Comparison of ENCODE assay signal across 8 mouse cellular contexts in the genomic region with DNA sequence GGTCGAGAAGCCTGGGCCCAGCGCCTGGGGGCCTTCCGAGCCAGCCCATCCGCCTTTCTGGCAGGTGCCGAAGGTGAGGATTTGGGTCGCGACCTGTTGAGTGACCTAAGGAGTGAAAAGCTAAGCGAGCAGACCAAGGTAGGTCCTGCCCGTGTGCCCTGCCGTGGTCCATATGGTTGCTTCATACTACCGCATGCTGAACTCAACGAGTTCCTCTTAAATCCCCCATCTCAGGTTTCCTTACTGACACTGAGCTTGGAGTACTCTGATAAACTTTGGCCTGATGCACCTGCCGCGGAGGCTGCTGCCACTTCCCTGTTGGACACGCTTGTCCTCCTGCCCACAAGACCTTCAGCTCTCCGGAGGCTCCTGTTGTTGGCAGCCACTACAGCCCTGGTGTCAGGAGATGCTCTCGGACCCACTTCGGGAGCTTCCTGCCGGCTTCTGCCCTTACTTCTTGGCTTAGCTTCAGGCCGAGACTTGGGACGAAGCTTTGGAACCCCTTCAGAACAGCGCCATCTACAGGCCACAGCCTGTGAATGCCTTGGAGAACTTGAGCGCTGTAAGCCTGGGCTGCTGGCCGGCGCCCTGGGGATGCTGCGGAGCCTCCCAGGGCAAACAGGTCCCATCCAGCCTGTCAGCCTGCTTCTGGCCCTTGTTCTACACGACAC. TPM values are rescaled to one million over a fixed set of nuclear protein-coding genes. Genes with fewer than 3 reads are reported as not detected.
DNase-seq lines count a peak whose midpoint lies in the region; ATAC-seq and TF ChIP-seq lines count a peak whose summit lies in the region.

No protein-coding gene starts in this region.

- peak overlapping the region; percentile 98 for H3K27ac ChIP-seq in MEL (ENCODE audit: control insufficient read depth, low read depth, low read length)
- no peak overlapping the region for H3K27ac ChIP-seq in forebrain, embryonic 16.5 days (ENCODE audit: low read length)
- peak overlapping the region; percentile 89 for H3K27ac ChIP-seq in lung, embryonic 14.5 days (ENCODE audit: low read depth)

- no peak for TF ChIP-seq EP300 in MEL (IDR thresholded peaks at IDR 0.05; ENCODE audit: low read depth in 1 of 2, low read length in 2 of 2)

- ATAC-seq in forebrain, embryonic 16.5 days, result peak; percentile 8; the same call in 1 of the 2 replicates
- peak; percentile 22 for ATAC-seq in lung, embryonic 14.5 days (ENCODE audit: insufficient read depth)
- peak; percentile 40 for ATAC-seq in neutrophil, adult 5-6 weeks (ENCODE audit: extremely low read depth, insufficient number of reproducible peaks, low FRiP score, poor library complexity, severe bottlenecking)

- DNase-seq in MEL (ENCODE audit: low read depth, low spot score), result peak; percentile 95
- DNase-seq in cerebellum, adult 18-20 months, result peak; percentile 86 to 90
- peak; percentile 89 for DNase-seq in heart, postnatal 4 days
- DNase-seq in layer of hippocampus, adult 8-10 months (ENCODE audit: low spot score in 2 of 2), result peak; percentile 48 to 81
- peak; percentile 95 for DNase-seq in lung, embryonic 14.5 days
- DNase-seq in testis, postnatal 14 days (ENCODE audit: low spot score), result peak; percentile 84

- TF ChIP-seq POLR2A in MEL (IDR thresholded peaks at IDR 0.05; ENCODE audit: control insufficient read depth in 1 of 2, insufficient read depth in 1 of 2, low read depth in 1 of 2, low read length in 2 of 2, poor library complexity in 1 of 2), result no peak; a peak in 1 of 4 replicates

- 6% methylated on average over 27 of the region's 27 CpGs for WGBS in forebrain, embryonic 16.5 days
- WGBS in lung, embryonic 14.5 days, result 6% methylated on average over 27 of the region's 27 CpGs

- peak overlapping the region; percentile 84 to 95 for H3K4me3 ChIP-seq in MEL (ENCODE audit: control insufficient read depth in 1 of 2, insufficient read depth in 1 of 2, low read depth in 2 of 2, low read length in 2 of 2)
- peak overlapping the region; percentile 86 for H3K4me3 ChIP-seq in forebrain, embryonic 16.5 days (replicated peaks; ENCODE audit: low read length)
- H3K4me3 ChIP-seq in lung, embryonic 14.5 days (ENCODE audit: low read depth, low read length), result peak overlapping the region; percentile 71

- TF ChIP-seq RAD21 in MEL (IDR thresholded peaks at IDR 0.05; ENCODE audit: low read depth, low read length), result peak; percentile 42

- H3K4me1 ChIP-seq in MEL (ENCODE audit: control insufficient read depth in 1 of 2, insufficient read depth in 2 of 2, low read length in 2 of 2), result peaks cover 0 to 8% of the 10 kb centered on the region in 2 experiments; a peak in 2 of 4 replicates
- H3K4me1 ChIP-seq in forebrain, embryonic 16.5 days (replicated peaks; ENCODE audit: control insufficient read depth, insufficient read depth, low read length), result peaks cover 16% of the 10 kb centered on the region
- H3K4me1 ChIP-seq in lung, embryonic 14.5 days (ENCODE audit: insufficient read depth), result peaks cover 4% of the 10 kb centered on the region

- H3K4me2 ChIP-seq in forebrain, embryonic 16.5 days (ENCODE audit: low read length), result peak overlapping the region; percentile 96
- H3K4me2 ChIP-seq in lung, embryonic 14.5 days, result peak overlapping the region; percentile 95

- peaks cover 0 to 2% of the 10 kb centered on the region in 2 experiments; a peak in 3 of 4 replicates for H3K36me3 ChIP-seq in MEL (ENCODE audit: control insufficient read depth in 1 of 2, insufficient read depth in 2 of 2, low read length in 2 of 2)
- no peaks in the 10 kb centered on the region for H3K36me3 ChIP-seq in forebrain, embryonic 16.5 days (ENCODE audit: control insufficient read depth, insufficient read depth)
- peaks cover 14% of the 10 kb centered on the region; the same call in 1 of the 2 replicates for H3K36me3 ChIP-seq in lung, embryonic 14.5 days (ENCODE audit: insufficient read depth)

- peak overlapping the region; percentile 98 for H3K9ac ChIP-seq in MEL (ENCODE audit: control insufficient read depth, low read depth, low read length, poor library complexity, severe bottlenecking)
- peak overlapping the region; percentile 78 for H3K9ac ChIP-seq in forebrain, embryonic 16.5 days (replicated peaks; ENCODE audit: low read depth, low read length)
- peak overlapping the region; percentile 68 for H3K9ac ChIP-seq in lung, embryonic 14.5 days

- H3K79me2 ChIP-seq in MEL (ENCODE audit: control insufficient read depth, insufficient read depth, low read length, poor library complexity), result peaks cover 13% of the 10 kb centered on the region

- TF ChIP-seq CTCF in MEL (IDR thresholded peaks at IDR 0.05 in 2 of 3, conservative IDR thresholded peaks at IDR 0.05 in 1 of 3; ENCODE audit: control insufficient read depth in 1 of 3, insufficient read depth in 1 of 3, low read depth in 2 of 3, low read length in 3 of 3, poor library complexity in 1 of 3, severe bottlenecking in 1 of 3), result peak; percentile 88 to 92 (median 92)
- TF ChIP-seq CTCF in lung, embryonic 14.5 days (IDR thresholded peaks at IDR 0.05; ENCODE audit: low read depth), result peak; percentile 93

- no peaks in the 10 kb centered on the region for H3K9me3 ChIP-seq in MEL (replicated peaks; ENCODE audit: insufficient read depth, low read length)
- H3K9me3 ChIP-seq in forebrain, embryonic 16.5 days (ENCODE audit: control insufficient read depth, low read length), result no peaks in the 10 kb centered on the region
- H3K9me3 ChIP-seq in lung, embryonic 14.5 days (ENCODE audit: low read depth, low read length), result no peaks in the 10 kb centered on the region

- no peaks in the 10 kb centered on the region for H3K27me3 ChIP-seq in MEL (ENCODE audit: control insufficient read depth in 1 of 2, insufficient read depth in 2 of 2, low read length in 2 of 2)
- H3K27me3 ChIP-seq in forebrain, embryonic 16.5 days (replicated peaks; ENCODE audit: control insufficient read depth, insufficient read depth, low read length), result peaks cover 11% of the 10 kb centered on the region
- H3K27me3 ChIP-seq in lung, embryonic 14.5 days (ENCODE audit: insufficient read depth, low read length), result peaks cover 4% of the 10 kb centered on the region; the same call in 1 of the 2 replicates

TF ChIP-seq in MEL, 35 proteins besides CTCF, POLR2A, EP300 and RAD21 (continues in another document):
- TF ChIP-seq SIN3A (IDR thresholded peaks at IDR 0.05; ENCODE audit: low read length), result peak; percentile 57
- TF ChIP-seq ZKSCAN1 (IDR thresholded peaks at IDR 0.05; ENCODE audit: low read depth, low read length), result no peak
- no peak for TF ChIP-seq RCOR1 (IDR thresholded peaks at IDR 0.05; ENCODE audit: low read depth, low read length)
- no peak for TF ChIP-seq KAT2A (conservative IDR thresholded peaks at IDR 0.05; ENCODE audit: low read depth, low read length)
- peak; percentile 37; the same call in 1 of the 2 replicates for TF ChIP-seq TBP (IDR thresholded peaks at IDR 0.05; ENCODE audit: low read depth, low read length)

RNA-seq across cellular contexts. Expression of a gene that starts 0.8 kb away (rescaled TPM):
- 18.0 and 18.5 TPM in 2 replicates for total RNA-seq in MEL (2012; rRNA removed)
- polyA plus RNA-seq in MEL (2012; ENCODE audit: insufficient read depth in 1 of 2, insufficient read length in 2 of 2, low read depth in 1 of 2, low replicate concordance in 2 of 2, missing spikeins in 1 of 2), result 10 to 100 TPM in 1 of 2 experiments, not detected in 1; 28.1 TPM
- 1.9 and 2.0 TPM in 2 replicates for polyA plus RNA-seq in forebrain, embryonic 16.5 days (2015; fragmentation: Nextera tagmentation; extraction: Ambion mirVana)
- total RNA-seq in heart, postnatal 4 days (2021), result 1 to 10 TPM; 3.8 to 4.6 TPM
- total RNA-seq in layer of hippocampus, adult 8-10 months (2022), result 1 to 10 TPM; 5.8 to 8.7 (median 6.6) TPM
- 3.7 and 4.2 TPM in 2 replicates for polyA plus RNA-seq in lung, embryonic 14.5 days (2014; fragmentation: Nextera tagmentation; extraction: Ambion mirVana)
- 14.6 and 18.0 TPM in 2 replicates for total RNA-seq in neutrophil, adult 5-6 weeks (2017)

RNA-seq across cellular contexts. Expression of a gene that starts 8.2 kb away (rescaled TPM):
- not detected in 2 replicates for total RNA-seq in MEL (2012; rRNA removed)
- polyA plus RNA-seq in MEL (2012; ENCODE audit: insufficient read depth in 1 of 2, insufficient read length in 2 of 2, low read depth in 1 of 2, low replicate concordance in 2 of 2, missing spikeins in 1 of 2), result under 1 TPM in 1 of 2 experiments, not detected in 1; 0.06 TPM
- polyA plus RNA-seq in forebrain, embryonic 16.5 days (2015; fragmentation: Nextera tagmentation; extraction: Ambion mirVana), result 0.08 and 0.09 TPM in 2 replicates
- not detected for total RNA-seq in heart, postnatal 4 days (2021)
- not detected for total RNA-seq in layer of hippocampus, adult 8-10 months (2022)
- 0.89 and 1.0 TPM in 2 replicates for polyA plus RNA-seq in lung, embryonic 14.5 days (2014; fragmentation: Nextera tagmentation; extraction: Ambion mirVana)
- total RNA-seq in neutrophil, adult 5-6 weeks (2017), result 0.23 and 0.25 TPM in 2 replicates

RNA-seq across cellular contexts. Expression of a gene that starts 33.1 kb away (rescaled TPM):
- 109 and 124 TPM in 2 replicates for total RNA-seq in MEL (2012; rRNA removed)
- 100 to 1,000 TPM in 1 of 2 experiments, not detected in 1; 165 TPM for polyA plus RNA-seq in MEL (2012; ENCODE audit: insufficient read depth in 1 of 2, insufficient read length in 2 of 2, low read depth in 1 of 2, low replicate concordance in 2 of 2, missing spikeins in 1 of 2)
- polyA plus RNA-seq in forebrain, embryonic 16.5 days (2015; fragmentation: Nextera tagmentation; extraction: Ambion mirVana), result 81.0 and 86.7 TPM in 2 replicates
- total RNA-seq in heart, postnatal 4 days (2021), result 10 to 100 TPM; 92.4 to 94.5 TPM
- total RNA-seq in layer of hippocampus, adult 8-10 months (2022), result 10 to 100 TPM; 58.8 to 96.9 (median 78.2) TPM
- polyA plus RNA-seq in lung, embryonic 14.5 days (2014; fragmentation: Nextera tagmentation; extraction: Ambion mirVana), result 138 and 145 TPM in 2 replicates
- total RNA-seq in neutrophil, adult 5-6 weeks (2017), result 50.5 and 64.0 TPM in 2 replicates

RNA-seq across cellular contexts. Expression of a gene that starts 41.4 kb away (rescaled TPM):
- 51.0 and 54.5 TPM in 2 replicates for total RNA-seq in MEL (2012; rRNA removed)
- polyA plus RNA-seq in MEL (2012; ENCODE audit: insufficient read depth in 1 of 2, insufficient read length in 2 of 2, low read depth in 1 of 2, low replicate concordance in 2 of 2, missing spikeins in 1 of 2), result 10 to 100 TPM in 1 of 2 experiments, not detected in 1; 67.6 TPM
- 76.8 and 78.1 TPM in 2 replicates for polyA plus RNA-seq in forebrain, embryonic 16.5 days (2015; fragmentation: Nextera tagmentation; extraction: Ambion mirVana)
- 10 to 100 TPM; 38.3 to 49.2 TPM for total RNA-seq in heart, postnatal 4 days (2021)
- total RNA-seq in layer of hippocampus, adult 8-10 months (2022), result 100 to 1,000 TPM in 1 of 4 experiments, 10 to 100 TPM in 3; 81.5 to 105 (median 86.9) TPM
- polyA plus RNA-seq in lung, embryonic 14.5 days (2014; fragmentation: Nextera tagmentation; extraction: Ambion mirVana), result 25.5 and 33.4 TPM in 2 replicates
- 77.8 and 89.0 TPM in 2 replicates for total RNA-seq in neutrophil, adult 5-6 weeks (2017)

RNA-seq across cellular contexts. Expression of a gene that starts 58.3 kb away (rescaled TPM):
- total RNA-seq in MEL (2012; rRNA removed), result 1.3 and 1.8 TPM in 2 replicates
- polyA plus RNA-seq in MEL (2012; ENCODE audit: insufficient read depth in 1 of 2, insufficient read length in 2 of 2, low read depth in 1 of 2, low replicate concordance in 2 of 2, missing spikeins in 1 of 2), result 1 to 10 TPM in 1 of 2 experiments, not detected in 1; 2.6 TPM
- 76.1 and 87.8 TPM in 2 replicates for polyA plus RNA-seq in forebrain, embryonic 16.5 days (2015; fragmentation: Nextera tagmentation; extraction: Ambion mirVana)
- total RNA-seq in heart, postnatal 4 days (2021), result 1 to 10 TPM; 7.8 to 7.9 TPM
- total RNA-seq in layer of hippocampus, adult 8-10 months (2022), result 10 to 100 TPM; 86.8 to 95.2 (median 88.6) TPM
- polyA plus RNA-seq in lung, embryonic 14.5 days (2014; fragmentation: Nextera tagmentation; extraction: Ambion mirVana), result 6.0 and 6.7 TPM in 2 replicates
- 7.4 and 11.3 TPM in 2 replicates for total RNA-seq in neutrophil, adult 5-6 weeks (2017)
